Mouse (Mus musculus): ENCODE measurements at regions not wholly inside any gene's neighbourhood (a gene's known extent, or its start where the extent isn't known, plus 50 kb on each side); places are given as distances from the start of the nearest gene placed in this dataset.
A peak's percentile ranks its signal among the peaks of the same experiment; 100 is the strongest.

GRCm38 (mm10) chr3:149993199-149993598 is 1002.8 kb upstream of the Adgrl2 start:
- Histone ChIP-seq H3K36me3 (ENCODE audit: control insufficient read depth, insufficient read depth, low read length) (no peaks in the 10 kb centered on the region), H3K9ac (replicated peaks; ENCODE audit: low read length) (no peak overlapping the region), H3K27me3 (ENCODE audit: control insufficient read depth, insufficient read depth, low read length) (no peaks in the 10 kb centered on the region), H3K27ac (replicated peaks; ENCODE audit: low read depth, low read length) (no peak overlapping the region), H3K4me3 (replicated peaks; ENCODE audit: low read depth, low read length) (no peak overlapping the region), H3K4me2 (ENCODE audit: low read length) (no peak overlapping the region), H3K4me1 (ENCODE audit: control insufficient read depth, insufficient read depth, low read length) (no peaks in the 10 kb centered on the region), H3K9me3 (ENCODE audit: control insufficient read depth, low read length) (no peaks in the 10 kb centered on the region)
- WGBS = 59% methylated on average over 4 of the region's 4 CpGs
- peak; percentile 16 for DNase-seq
- no peak for ATAC-seq (ENCODE audit: low FRiP score, low TSS enrichment)

DNA sequence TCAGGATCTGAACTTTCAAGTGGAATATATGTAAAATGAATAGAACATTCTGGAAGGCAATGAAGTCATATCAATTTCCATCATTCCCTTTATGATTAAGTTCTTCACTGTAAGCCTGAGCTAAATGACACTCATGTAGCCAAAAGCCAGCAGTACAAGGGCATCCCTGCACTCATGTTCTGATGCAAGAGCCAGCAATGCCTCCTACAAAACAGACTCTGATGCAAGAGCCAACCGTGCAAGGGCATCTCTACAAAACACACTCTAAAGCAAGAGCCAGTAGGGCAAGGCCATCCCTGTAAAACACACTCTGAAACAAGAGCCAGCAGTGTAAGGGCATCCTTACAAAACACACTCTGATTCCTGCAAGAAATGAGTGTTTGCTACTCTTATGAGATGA is 997.4 kb upstream of the Adgrl2 start:
- Histone ChIP-seq H3K9me3 (ENCODE audit: control insufficient read depth, low read length) (no peaks in the 10 kb centered on the region), H3K9ac (replicated peaks; ENCODE audit: low read length) (no peak overlapping the region), H3K4me2 (ENCODE audit: low read length) (no peak overlapping the region), H3K27ac (replicated peaks; ENCODE audit: low read depth, low read length) (no peak overlapping the region), H3K4me1 (ENCODE audit: control insufficient read depth, insufficient read depth, low read length) (no peaks in the 10 kb centered on the region), H3K36me3 (ENCODE audit: control insufficient read depth, insufficient read depth, low read length) (no peaks in the 10 kb centered on the region), H3K4me3 (replicated peaks; ENCODE audit: low read depth, low read length) (no peak overlapping the region), H3K27me3 (ENCODE audit: control insufficient read depth, insufficient read depth, low read length) (no peaks in the 10 kb centered on the region)
- WGBS = 91% methylated on average over 1 of the region's 1 CpGs
- ATAC-seq (ENCODE audit: low FRiP score, low TSS enrichment) = no peak
- DNase-seq = no peak

DNA sequence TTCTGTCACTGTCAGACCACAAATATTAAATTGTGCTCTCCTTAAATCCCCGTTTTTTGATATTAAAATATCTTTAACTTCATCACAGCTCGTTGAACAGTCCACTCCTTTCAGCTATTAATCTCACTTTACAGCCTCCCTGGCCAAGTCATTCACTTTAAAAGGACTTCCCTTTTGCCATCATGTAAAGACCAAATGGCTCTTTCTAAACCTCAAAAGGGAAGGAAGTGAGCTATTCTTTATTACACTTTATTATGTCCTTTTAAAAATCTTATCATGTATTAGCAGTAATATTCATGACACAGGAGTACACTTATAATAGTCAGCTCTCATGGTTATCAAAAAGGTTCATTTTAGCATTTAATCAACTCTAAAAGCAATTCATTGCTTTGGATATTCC is 966.6 kb upstream of the Adgrl2 start:
- DNase-seq (no peak), ATAC-seq (ENCODE audit: low FRiP score, low TSS enrichment) (no peak)
- no peak overlapping the region for H3K4me3 ChIP-seq (replicated peaks; ENCODE audit: low read depth, low read length)
- 67% methylated on average over 2 of the region's 2 CpGs for WGBS
- H3K9me3 ChIP-seq (ENCODE audit: control insufficient read depth, low read length) = no peaks in the 10 kb centered on the region
- no peak overlapping the region for H3K27ac ChIP-seq (replicated peaks; ENCODE audit: low read depth, low read length)
- H3K4me2 ChIP-seq (ENCODE audit: low read length) = no peak overlapping the region
- H3K9ac ChIP-seq (replicated peaks; ENCODE audit: low read length) = no peak overlapping the region
- no peaks in the 10 kb centered on the region for H3K27me3 ChIP-seq (ENCODE audit: control insufficient read depth, insufficient read depth, low read length)
- H3K36me3 ChIP-seq (ENCODE audit: control insufficient read depth, insufficient read depth, low read length) = no peaks in the 10 kb centered on the region
- no peaks in the 10 kb centered on the region for H3K4me1 ChIP-seq (ENCODE audit: control insufficient read depth, insufficient read depth, low read length)

- H3K27ac ChIP-seq (replicated peaks; ENCODE audit: low read depth, low read length) = no peak overlapping the region
- DNase-seq (no peak), ATAC-seq (ENCODE audit: low FRiP score, low TSS enrichment) (no peak)
Measured at GRCm38 (mm10) chr3:149936197-149936596, 945.8 kb upstream of the Adgrl2 start.

DNA sequence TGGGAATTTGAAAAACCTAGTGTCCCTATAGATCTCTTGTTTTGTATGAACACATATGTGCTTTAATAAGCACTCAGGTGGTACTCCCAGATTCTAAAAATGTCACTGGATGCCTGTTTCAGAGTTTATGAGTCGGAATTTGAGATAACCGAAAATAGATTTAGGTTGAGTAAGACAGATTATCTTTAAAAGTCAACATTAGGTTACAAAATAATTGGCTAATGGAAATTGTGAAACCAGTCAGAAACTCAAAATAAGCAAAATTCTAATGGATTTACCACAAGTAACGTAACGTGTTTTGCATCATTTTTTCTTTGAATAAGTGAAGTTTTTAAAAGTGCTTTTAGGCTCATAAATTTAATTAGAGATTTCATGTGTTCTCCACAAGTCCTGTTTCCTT is 944.5 kb upstream of the Adgrl2 start:
- DNase-seq (no peak), ATAC-seq (ENCODE audit: low FRiP score, low TSS enrichment) (no peak)
- 92% methylated on average over 4 of the region's 4 CpGs for WGBS
- Histone ChIP-seq H3K4me1 (ENCODE audit: control insufficient read depth, insufficient read depth, low read length) (no peaks in the 10 kb centered on the region), H3K9ac (replicated peaks; ENCODE audit: low read length) (no peak overlapping the region), H3K27me3 (ENCODE audit: control insufficient read depth, insufficient read depth, low read length) (no peaks in the 10 kb centered on the region), H3K9me3 (ENCODE audit: control insufficient read depth, low read length) (no peaks in the 10 kb centered on the region), H3K4me2 (ENCODE audit: low read length) (no peak overlapping the region), H3K36me3 (ENCODE audit: control insufficient read depth, insufficient read depth, low read length) (no peaks in the 10 kb centered on the region), H3K4me3 (replicated peaks; ENCODE audit: low read depth, low read length) (no peak overlapping the region), H3K27ac (replicated peaks; ENCODE audit: low read depth, low read length) (no peak overlapping the region)

More at GRCm38 (mm10) chr3:149936197-149936596, 945.8 kb upstream of the Adgrl2 start:
- H3K4me3 ChIP-seq (replicated peaks; ENCODE audit: low read depth, low read length) = no peak overlapping the region
- no peaks in the 10 kb centered on the region for H3K27me3 ChIP-seq (ENCODE audit: control insufficient read depth, insufficient read depth, low read length)
- no peaks in the 10 kb centered on the region for H3K36me3 ChIP-seq (ENCODE audit: control insufficient read depth, insufficient read depth, low read length)
- no peaks in the 10 kb centered on the region for H3K9me3 ChIP-seq (ENCODE audit: control insufficient read depth, low read length)
- no peaks in the 10 kb centered on the region for H3K4me1 ChIP-seq (ENCODE audit: control insufficient read depth, insufficient read depth, low read length)
- no peak overlapping the region for H3K4me2 ChIP-seq (ENCODE audit: low read length)
- WGBS = 79% methylated on average over 9 of the region's 9 CpGs
- no peak overlapping the region for H3K9ac ChIP-seq (replicated peaks; ENCODE audit: low read length)

DNA sequence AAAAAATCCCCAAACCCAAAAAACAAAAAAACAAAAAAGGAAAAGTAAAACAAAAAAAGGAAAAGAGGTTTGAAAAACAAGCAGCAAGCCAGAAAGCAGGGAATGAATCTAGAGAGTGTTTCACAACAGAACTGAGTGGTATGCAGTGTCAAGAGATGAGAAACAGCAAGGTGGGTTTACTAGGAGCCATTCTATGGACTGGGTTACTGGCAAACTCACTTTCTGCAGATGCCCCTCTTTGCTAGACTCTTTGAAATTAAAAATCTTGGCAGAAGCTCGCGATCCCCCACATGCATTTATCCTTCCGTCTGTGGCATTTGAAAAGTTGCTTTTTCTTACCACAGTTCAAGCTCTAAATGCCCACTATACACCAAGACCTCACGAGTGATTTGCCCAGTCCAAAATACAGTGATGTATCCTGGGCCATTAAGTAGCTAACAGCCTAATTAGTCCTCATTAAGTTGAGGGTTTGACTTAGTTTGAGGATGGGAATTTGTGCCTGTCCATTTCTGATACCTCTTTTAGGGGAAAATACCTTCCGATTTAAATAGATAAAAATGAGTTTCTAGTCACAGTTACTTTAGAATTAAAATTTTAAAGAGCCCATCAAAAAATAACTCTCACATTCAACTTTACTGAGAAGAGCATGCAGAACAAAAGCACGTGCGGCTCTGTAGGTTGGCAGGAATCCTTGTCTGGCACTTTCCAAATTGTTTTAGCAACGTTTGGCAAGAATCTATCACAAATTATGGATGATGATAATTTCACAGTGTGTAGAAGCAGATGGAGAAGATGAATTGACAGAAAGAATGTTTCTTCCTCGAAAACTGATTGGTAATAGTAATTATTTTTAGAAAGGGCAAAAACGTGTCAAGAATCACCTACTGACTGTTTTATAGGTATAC is 938.4 kb upstream of the Adgrl2 start:
- H3K4me3 ChIP-seq (replicated peaks; ENCODE audit: low read depth, low read length) = no peak overlapping the region
- DNase-seq (no peak), ATAC-seq (ENCODE audit: low FRiP score, low TSS enrichment) (no peak)
- no peaks in the 10 kb centered on the region for H3K4me1 ChIP-seq (ENCODE audit: control insufficient read depth, insufficient read depth, low read length)
- no peak overlapping the region for H3K27ac ChIP-seq (replicated peaks; ENCODE audit: low read depth, low read length)
- H3K4me2 ChIP-seq (ENCODE audit: low read length) = no peak overlapping the region
- no peaks in the 10 kb centered on the region for H3K9me3 ChIP-seq (ENCODE audit: control insufficient read depth, low read length)
- no peaks in the 10 kb centered on the region for H3K36me3 ChIP-seq (ENCODE audit: control insufficient read depth, insufficient read depth, low read length)
- H3K9ac ChIP-seq (replicated peaks; ENCODE audit: low read length) = no peak overlapping the region
- WGBS = 87% methylated on average over 10 of the region's 10 CpGs
- no peaks in the 10 kb centered on the region for H3K27me3 ChIP-seq (ENCODE audit: control insufficient read depth, insufficient read depth, low read length)

DNA sequence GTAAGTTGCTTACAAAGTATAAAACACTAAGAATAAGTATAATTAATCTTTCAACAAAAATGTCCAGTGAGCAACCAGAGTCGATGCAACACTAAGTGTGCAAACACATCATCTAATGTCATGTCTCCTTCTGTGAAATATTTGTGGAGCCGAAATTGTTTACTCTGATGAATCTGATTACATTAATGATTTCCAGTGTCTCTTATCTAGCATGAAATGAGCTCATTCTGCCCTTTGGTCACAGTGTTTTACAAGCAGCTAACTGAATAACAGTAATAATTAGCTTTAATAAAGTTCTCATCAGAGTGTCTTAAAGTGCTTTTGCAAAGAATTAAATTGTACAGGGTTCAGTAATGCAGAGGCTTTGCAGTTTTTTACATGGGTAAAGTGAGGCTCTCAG is 929.9 kb upstream of the Adgrl2 start:
- 86% methylated on average over 2 of the region's 2 CpGs for WGBS
- no peaks in the 10 kb centered on the region for H3K4me1 ChIP-seq (ENCODE audit: control insufficient read depth, insufficient read depth, low read length)
- H3K4me3 ChIP-seq (replicated peaks; ENCODE audit: low read depth, low read length) = no peak overlapping the region

GRCm38 (mm10) chr3:149918201-149918600 is 927.8 kb upstream of the Adgrl2 start:
- Histone ChIP-seq H3K4me1 (ENCODE audit: control insufficient read depth, insufficient read depth, low read length) (no peaks in the 10 kb centered on the region), H3K9ac (replicated peaks; ENCODE audit: low read length) (no peak overlapping the region), H3K4me3 (replicated peaks; ENCODE audit: low read depth, low read length) (no peak overlapping the region), H3K4me2 (ENCODE audit: low read length) (no peak overlapping the region), H3K9me3 (ENCODE audit: control insufficient read depth, low read length) (no peaks in the 10 kb centered on the region), H3K27me3 (ENCODE audit: control insufficient read depth, insufficient read depth, low read length) (no peaks in the 10 kb centered on the region), H3K36me3 (ENCODE audit: control insufficient read depth, insufficient read depth, low read length) (no peaks in the 10 kb centered on the region), H3K27ac (replicated peaks; ENCODE audit: low read depth, low read length) (no peak overlapping the region)
- DNase-seq (no peak), ATAC-seq (ENCODE audit: low FRiP score, low TSS enrichment) (no peak)
- 65% methylated on average over 5 of the region's 5 CpGs for WGBS

More for the DNA sequence above, 929.9 kb upstream of the Adgrl2 start:
- Histone ChIP-seq H3K4me2 (ENCODE audit: low read length) (no peak overlapping the region), H3K36me3 (ENCODE audit: control insufficient read depth, insufficient read depth, low read length) (no peaks in the 10 kb centered on the region), H3K27me3 (ENCODE audit: control insufficient read depth, insufficient read depth, low read length) (no peaks in the 10 kb centered on the region), H3K27ac (replicated peaks; ENCODE audit: low read depth, low read length) (no peak overlapping the region), H3K9me3 (ENCODE audit: control insufficient read depth, low read length) (no peaks in the 10 kb centered on the region), H3K9ac (replicated peaks; ENCODE audit: low read length) (no peak overlapping the region)
- DNase-seq (no peak), ATAC-seq (ENCODE audit: low FRiP score, low TSS enrichment) (no peak)

DNA sequence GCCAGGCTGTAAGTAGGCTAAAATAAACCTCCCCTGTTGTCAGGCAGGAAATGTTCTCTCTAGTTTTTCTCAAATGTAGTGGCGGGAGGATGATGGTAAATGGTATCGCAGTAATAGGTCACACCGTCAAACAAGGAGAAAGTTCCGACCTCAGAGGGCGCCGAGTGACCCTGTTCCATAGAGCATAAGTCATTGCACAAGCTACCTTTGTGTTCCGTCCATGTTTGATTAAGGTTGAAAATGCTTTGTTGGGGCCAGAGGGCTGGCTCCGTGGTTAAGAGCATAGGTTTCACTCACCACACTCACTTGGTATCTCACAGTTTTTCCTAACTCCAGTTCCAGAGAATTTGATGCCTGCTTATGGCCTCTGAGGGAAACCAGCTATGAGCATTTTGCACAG is 920.4 kb upstream of the Adgrl2 start:
- no peak overlapping the region for H3K9ac ChIP-seq (replicated peaks; ENCODE audit: low read length)
- 90% methylated on average over 8 of the region's 8 CpGs for WGBS
- H3K36me3 ChIP-seq (ENCODE audit: control insufficient read depth, insufficient read depth, low read length) = no peaks in the 10 kb centered on the region
- no peaks in the 10 kb centered on the region for H3K27me3 ChIP-seq (ENCODE audit: control insufficient read depth, insufficient read depth, low read length)
- H3K4me2 ChIP-seq (ENCODE audit: low read length) = no peak overlapping the region
- no peak overlapping the region for H3K4me3 ChIP-seq (replicated peaks; ENCODE audit: low read depth, low read length)
- DNase-seq (no peak), ATAC-seq (ENCODE audit: low FRiP score, low TSS enrichment) (no peak)
- H3K4me1 ChIP-seq (ENCODE audit: control insufficient read depth, insufficient read depth, low read length) = no peaks in the 10 kb centered on the region
- no peak overlapping the region for H3K27ac ChIP-seq (replicated peaks; ENCODE audit: low read depth, low read length)
- H3K9me3 ChIP-seq (ENCODE audit: control insufficient read depth, low read length) = no peaks in the 10 kb centered on the region

Data from midbrain, embryonic 14.5 days (tissue).